Mouse (Mus musculus): ENCODE measurements around the gene Dnajc21.

DNA sequence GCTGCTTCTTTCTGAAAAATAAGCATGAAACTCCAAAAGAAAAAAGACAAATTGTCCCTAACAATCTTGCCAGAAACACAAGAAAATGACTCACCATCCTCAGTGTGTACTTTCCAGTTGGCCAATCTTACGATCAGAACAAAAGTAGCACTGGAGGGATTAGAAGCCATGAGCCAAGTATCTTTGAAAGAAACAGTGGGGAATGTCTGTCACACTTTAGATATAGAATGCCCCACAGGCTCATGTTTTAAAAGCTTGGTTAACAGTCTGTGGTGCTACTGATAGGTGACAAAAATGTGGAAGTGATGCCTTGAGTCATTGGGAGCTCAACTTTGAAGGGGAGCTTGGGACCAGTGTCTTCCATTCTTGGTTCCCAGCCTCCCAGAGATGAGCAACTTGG, 28.0 kb downstream of the Dnajc21 start:
- no peak for TF ChIP-seq POLR2A (IDR thresholded peaks at IDR 0.05; ENCODE audit: low read depth, low read length)
- no peak for TF ChIP-seq CTCF (IDR thresholded peaks at IDR 0.05; ENCODE audit: borderline replicate concordance, insufficient read depth, low read length)
